Mouse (Mus musculus) olfactory bulb, adult 2 months (tissue): ENCODE measurements around the gene Tmigd1. TPM values are rescaled to one million over a fixed set of nuclear protein-coding genes. Genes with fewer than 3 reads are reported as not detected.

Source experiments
- H3K27ac ChIP-seq: fragments of 200-500 bp; 2 replicates; pipeline ENCODE4 v1.5.1; 2012; ENCODE audit warnings: low read depth, low read length; ENCODE audit not compliant: insufficient read depth
- H3K4me1 ChIP-seq: fragments of 200-500 bp; 2 replicates; pipeline ENCODE4 v1.6.1; 2012; ENCODE audit warnings: low read length; ENCODE audit not compliant: control insufficient read depth, insufficient read depth
- H3K4me3 ChIP-seq: fragments of 200-500 bp; 2 replicates; pipeline ENCODE4 v1.5.1; 2012; ENCODE audit warnings: mild to moderate bottlenecking, low read depth, low read length, moderate library complexity; ENCODE audit not compliant: insufficient read depth
- CTCF ChIP-seq: fragments of 200-500 bp; IDR thresholded peaks from 2 replicates; pipeline ENCODE4 v1.5.1; 2012; ENCODE audit warnings: low read depth, mild to moderate bottlenecking, low read length, moderate library complexity; ENCODE audit not compliant: insufficient read depth
- POLR2A ChIP-seq: fragments of 200-500 bp; IDR thresholded peaks from 2 replicates; pipeline ENCODE4 v1.6.1; 2012; ENCODE audit warnings: mild to moderate bottlenecking, low read depth, low read length, moderate library complexity; ENCODE audit not compliant: insufficient read depth
- WGBS: fragments of 180-500 bp; shearing (Covaris S2); methylation state at CpG from one replicate; pipeline ENCODE4 v1.1.7; 2018; 5-methylcytosine and 5-hydroxymethylcytosine counted together
- polyA plus RNA-seq: library from polyadenylated mRNA; stranded (reverse); fragments of >200 nt; gene quantifications from 2 replicates; pipeline ENCODE4 v1.2.4, GENCODE M21; 2012; ENCODE audit warnings: low replicate concordance; ENCODE audit not compliant: missing spikeins, insufficient read depth, insufficient read length

Gene Tmigd1
- polyA plus RNA-seq, 1 experiment: not detected

DNA sequence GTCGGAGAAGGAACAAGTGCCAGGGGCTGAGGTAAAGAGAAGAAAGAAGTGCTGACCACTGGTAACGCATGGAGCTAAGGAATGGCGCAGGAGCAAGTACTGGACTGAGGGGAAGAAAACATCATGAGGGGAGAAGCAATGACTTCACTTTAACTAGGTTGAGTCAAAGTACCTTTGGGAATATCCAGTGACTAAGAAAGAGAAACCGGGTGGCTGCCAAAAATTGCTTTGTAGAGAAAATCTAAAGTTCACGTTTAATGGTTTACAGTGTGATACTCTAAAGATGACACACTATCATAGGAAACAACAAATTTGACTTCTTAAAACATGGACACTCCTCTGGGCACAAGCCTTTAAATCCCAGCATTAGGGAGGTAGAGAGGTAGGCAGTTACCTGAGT lies 28.1 kb upstream of the Tmigd1 start:
- no peaks in the 10 kb centered on the region for H3K4me1 ChIP-seq
- TF ChIP-seq POLR2A: no peak
- TF ChIP-seq CTCF: no peak

DNA sequence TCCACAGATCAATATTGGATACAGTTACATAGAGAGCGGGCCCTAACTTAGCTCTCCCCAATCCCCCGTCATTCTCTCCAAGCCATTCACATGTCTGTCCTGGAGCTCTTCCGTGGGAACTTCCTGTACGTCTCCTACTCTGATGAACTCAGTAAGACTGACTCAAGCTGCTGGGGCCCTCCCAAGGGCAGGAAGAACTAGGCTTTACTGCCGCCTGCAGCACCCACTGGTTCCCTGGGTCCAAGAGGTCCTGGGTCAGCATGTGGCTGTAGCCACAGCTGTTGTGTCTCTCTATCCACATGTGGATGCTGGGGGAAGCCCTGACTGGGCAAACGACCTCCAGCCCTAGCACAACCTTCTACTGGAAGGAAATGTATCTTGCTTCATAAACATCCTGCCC lies 27.2 kb upstream of the Tmigd1 start:
- H3K4me3 ChIP-seq: no peak overlapping the region
- no peak overlapping the region for H3K27ac ChIP-seq
- no peaks in the 10 kb centered on the region for H3K4me1 ChIP-seq
- 81% methylated on average over 6 of the region's 6 CpGs for WGBS
- TF ChIP-seq CTCF: no peak
- no peak for TF ChIP-seq POLR2A

More for the DNA sequence above, 28.1 kb upstream of the Tmigd1 start:
- no peak overlapping the region for H3K4me3 ChIP-seq
- WGBS: 93% methylated on average over 5 of the region's 5 CpGs
- H3K27ac ChIP-seq: no peak overlapping the region

DNA sequence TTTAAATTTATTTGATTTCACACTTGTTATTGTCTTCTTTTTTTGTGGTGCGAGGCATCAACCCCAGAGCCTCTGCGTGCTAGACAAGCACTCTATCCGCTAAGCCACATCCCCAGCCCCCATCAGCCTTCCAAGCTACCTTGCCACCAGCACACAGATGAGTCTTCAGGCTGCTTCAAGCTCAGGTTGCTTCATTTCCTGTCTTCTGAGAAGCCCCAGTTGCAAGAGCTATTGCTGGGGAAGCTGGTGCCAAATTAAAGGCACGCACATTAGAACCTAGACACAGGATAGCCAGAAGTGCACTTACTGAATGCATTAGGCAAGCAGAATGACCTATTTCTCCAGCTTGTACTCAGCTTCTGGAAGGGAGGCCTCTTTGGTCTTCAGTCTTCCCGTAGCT lies 22.1 kb upstream of the Tmigd1 start:
- Histone ChIP-seq H3K4me3 (no peak overlapping the region), H3K4me1 (no peaks in the 10 kb centered on the region), H3K27ac (no peak overlapping the region)
- 86% methylated on average over 5 of the region's 5 CpGs for WGBS
- no peak for TF ChIP-seq POLR2A
- no peak for TF ChIP-seq CTCF

DNA sequence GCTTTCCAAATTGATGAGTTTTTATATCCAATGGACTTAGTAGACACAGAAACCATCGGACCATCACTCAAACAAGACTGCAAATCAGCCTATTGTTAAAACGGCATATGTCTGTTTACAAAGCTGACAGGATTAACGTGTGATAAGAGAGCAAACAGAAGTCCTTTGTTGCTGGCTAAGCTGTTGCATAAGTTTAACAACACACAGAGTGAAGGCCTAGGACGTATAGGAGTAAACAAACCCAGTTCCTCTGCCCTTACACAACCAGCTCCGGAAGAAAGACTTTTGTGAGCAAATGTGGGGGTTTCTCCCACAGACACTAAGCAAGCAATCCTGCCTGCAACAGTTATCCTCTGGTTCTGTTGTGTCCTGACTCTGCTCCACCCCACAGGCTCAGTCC lies 17.5 kb upstream of the Tmigd1 start:
- Histone ChIP-seq H3K4me3 (no peak overlapping the region), H3K4me1 (peaks cover 2% of the 10 kb centered on the region; the same call in 1 of the 2 replicates), H3K27ac (no peak overlapping the region)
- 65% methylated on average over 5 of the region's 5 CpGs for WGBS
- TF ChIP-seq CTCF (no peak), POLR2A (no peak)

DNA sequence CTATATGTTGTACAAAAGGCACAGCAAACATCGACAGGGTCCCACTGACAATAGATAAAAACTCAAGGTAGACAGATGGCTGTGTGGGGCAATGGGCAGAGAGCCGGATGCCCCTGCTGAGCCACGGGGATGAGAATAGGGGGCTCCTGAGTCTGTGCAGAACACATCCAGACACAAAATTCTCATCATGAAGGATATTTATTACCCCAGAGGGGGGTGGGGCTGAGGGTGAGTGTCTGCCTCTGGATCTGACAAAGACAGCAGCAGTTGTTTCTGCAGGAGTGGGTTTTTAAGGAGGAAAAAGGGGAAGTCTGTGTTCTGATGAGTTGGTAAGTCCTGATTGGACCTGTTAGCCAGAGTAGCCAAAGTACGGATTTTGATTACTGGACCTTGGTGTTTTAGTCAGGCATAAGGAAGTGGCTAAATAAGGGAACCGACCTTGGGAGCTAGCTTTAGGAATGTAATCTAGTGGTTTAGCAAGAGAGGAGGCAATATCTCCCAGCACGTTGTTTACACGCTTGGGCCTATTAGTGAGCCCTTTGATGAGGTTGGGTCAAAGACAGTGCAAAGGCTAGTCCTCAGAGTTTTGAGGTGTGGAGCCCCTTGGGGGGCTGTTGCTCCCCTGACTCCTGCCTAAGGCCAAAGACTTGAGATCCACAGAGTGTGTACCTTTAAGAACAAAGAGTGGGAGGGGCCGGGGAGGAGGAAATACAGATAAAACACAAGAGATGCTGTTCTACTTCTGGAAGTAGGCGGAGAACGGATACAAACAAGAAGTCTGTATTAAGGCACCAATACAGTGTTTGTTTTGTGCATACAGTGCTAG lies 12.4 kb upstream of the Tmigd1 start:
- no peak for TF ChIP-seq POLR2A
- no peak for TF ChIP-seq CTCF
- WGBS: 39% methylated on average over 10 of the region's 10 CpGs
- Histone ChIP-seq H3K4me3 (no peak overlapping the region), H3K27ac (peak overlapping the region; percentile 36; the same call in 1 of the 2 replicates), H3K4me1 (peaks cover 5% of the 10 kb centered on the region)

DNA sequence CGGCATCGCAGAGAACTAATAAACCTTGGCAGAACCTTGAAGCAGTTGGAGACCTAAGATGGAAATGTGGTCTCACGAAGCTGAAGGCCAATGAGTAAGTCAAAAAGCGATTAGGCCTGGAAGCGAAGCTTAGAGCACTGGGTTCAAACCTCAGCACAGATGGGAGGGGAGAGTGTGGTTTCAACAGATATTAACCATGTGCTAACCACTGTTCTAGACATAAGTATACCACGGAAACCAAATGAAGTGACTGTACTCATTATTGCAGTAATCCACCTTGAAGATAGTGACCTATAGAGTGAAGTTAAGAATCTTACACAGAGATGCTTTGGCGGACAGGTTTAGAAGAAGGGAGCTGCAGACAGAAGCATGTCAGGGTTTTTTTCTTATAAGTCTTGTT lies 10.8 kb upstream of the Tmigd1 start:
- Histone ChIP-seq H3K4me3 (no peak overlapping the region), H3K27ac (no peak overlapping the region), H3K4me1 (peaks cover 5% of the 10 kb centered on the region)
- 94% methylated on average over 7 of the region's 7 CpGs for WGBS
- TF ChIP-seq CTCF (no peak), POLR2A (no peak)

DNA sequence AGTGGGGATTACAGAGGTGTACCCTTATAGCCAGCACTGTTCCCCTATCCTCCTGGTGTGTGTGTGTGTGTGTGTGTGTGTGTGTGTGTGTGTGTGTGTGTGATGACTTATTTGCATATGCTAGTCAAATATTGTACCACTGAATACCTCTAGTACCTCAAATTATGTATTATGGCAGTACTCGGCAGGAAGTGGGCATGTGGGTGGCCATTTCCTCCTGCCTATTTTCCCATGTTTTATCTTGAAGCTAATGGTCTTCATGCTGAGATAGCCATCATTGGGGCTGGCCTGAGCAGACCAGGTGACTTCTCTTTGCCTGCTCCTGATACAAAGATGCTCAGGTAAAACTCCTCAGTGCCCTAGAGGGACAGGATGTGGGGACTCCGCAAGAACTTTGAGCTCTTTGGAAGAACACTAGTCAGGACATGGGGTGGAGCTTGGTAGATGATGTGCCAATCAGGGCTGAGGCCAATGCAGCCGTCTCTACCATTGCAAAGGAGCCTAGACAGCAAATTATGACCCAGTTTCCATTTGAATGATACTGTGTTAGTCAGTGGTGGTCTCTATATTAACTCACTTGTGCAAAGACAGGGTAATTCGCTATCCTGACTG lies 10.1 kb upstream of the Tmigd1 start:
- H3K4me3 ChIP-seq: no peak overlapping the region
- H3K4me1 ChIP-seq: peaks cover 5% of the 10 kb centered on the region
- WGBS: 87% methylated on average over 4 of the region's 4 CpGs
- no peak overlapping the region for H3K27ac ChIP-seq
- TF ChIP-seq POLR2A (no peak), CTCF (no peak)

DNA sequence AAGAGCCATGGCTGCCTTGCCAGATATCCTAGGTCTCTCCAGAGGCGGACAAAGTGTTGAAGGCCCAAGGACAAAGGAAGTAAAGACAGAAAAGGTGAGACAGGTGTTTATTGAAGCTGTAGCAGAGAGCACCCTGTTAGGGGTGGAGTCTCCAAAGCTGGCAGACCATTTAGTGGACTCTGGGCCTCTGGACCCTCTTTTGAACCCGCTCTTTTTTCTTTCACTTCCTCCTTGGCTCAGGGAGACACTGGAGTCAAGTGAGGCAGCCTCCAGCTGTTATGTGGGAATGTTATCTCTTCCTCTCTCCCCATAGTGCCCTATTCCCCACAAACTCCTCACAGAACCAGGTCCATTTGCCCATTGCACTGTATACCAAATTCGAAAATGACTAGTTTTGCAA lies 9.0 kb upstream of the Tmigd1 start:
- TF ChIP-seq CTCF (no peak), POLR2A (no peak)
- no peak overlapping the region for H3K27ac ChIP-seq
- 96% methylated on average over 3 of the region's 3 CpGs for WGBS
- peaks cover 6% of the 10 kb centered on the region for H3K4me1 ChIP-seq
- H3K4me3 ChIP-seq: no peak overlapping the region

DNA sequence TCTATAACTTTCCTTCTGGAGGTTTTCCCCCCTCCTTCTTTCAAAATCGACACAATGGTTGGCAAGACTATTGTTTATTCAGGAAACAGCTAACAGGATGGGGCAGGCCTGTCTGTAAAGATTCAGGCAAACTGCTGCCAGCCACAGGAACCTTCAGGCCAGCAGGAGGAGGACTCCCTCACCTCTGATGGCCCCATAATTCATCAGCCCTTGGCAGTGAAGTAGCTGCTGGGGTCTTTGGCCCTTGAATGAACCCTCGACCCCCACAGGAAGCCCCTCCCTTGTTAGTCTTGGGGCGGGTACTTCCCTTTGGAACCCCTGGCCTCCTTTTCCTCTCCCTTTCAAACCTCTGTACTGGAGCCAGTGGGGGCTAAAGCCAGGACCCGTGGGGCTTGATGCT lies 8.4 kb upstream of the Tmigd1 start:
- Histone ChIP-seq H3K27ac (no peak overlapping the region), H3K4me3 (no peak overlapping the region), H3K4me1 (peaks cover 8% of the 10 kb centered on the region)
- no peak for TF ChIP-seq POLR2A
- no peak for TF ChIP-seq CTCF
- WGBS: 37% methylated on average over 4 of the region's 4 CpGs

DNA sequence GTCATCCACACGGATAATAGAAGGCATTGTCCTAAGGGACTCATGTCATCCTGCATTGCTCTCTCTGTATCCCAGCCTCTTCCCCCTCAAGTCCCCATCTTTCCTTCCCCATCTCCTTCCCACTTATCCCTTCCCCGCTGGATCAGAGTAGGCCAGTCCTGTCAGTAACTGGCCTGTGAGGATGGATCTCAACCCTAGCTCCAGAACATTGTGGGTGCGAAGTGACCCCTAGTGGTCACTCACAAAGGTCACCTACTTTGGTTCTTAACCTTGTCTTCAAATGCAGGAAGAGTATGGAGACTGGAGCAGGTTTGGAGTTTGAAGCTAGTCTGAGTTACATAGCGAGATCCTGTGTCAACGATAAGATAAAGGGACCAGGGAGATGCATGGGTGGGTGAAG lies 7.7 kb upstream of the Tmigd1 start:
- TF ChIP-seq CTCF (no peak), POLR2A (no peak)
- WGBS: 45% methylated on average over 5 of the region's 5 CpGs
- Histone ChIP-seq H3K4me3 (no peak overlapping the region), H3K4me1 (peaks cover 7% of the 10 kb centered on the region), H3K27ac (no peak overlapping the region)
